Mouse (Mus musculus): Measurements from ENCODE around the gene Spc25. TPM values are rescaled to one million over a fixed set of nuclear protein-coding genes. Genes with fewer than 3 reads are reported as not detected.

Gene Spc25
- total RNA-seq (2018; cell fraction: chromatin; rRNA removed): 10 to 100 TPM in 3 of 26 experiments, 1 to 10 TPM in 19, under 1 TPM in 1, not detected in 3; 0.81 to 20.9 (median 6.2) TPM
- total RNA-seq (2018; cell fraction: cytosol; rRNA removed): 1 to 10 TPM; 5.0 to 10.0 (median 7.5) TPM
- 10 to 100 TPM in 2 of 26 experiments, 1 to 10 TPM in 24; 1.2 to 18.6 (median 4.1) TPM for total RNA-seq (2018; cell fraction: nucleus; rRNA removed)
- polyA plus RNA-seq (2018): 3.3 to 24.7 TPM (median 19.3 TPM) in 3 replicates

GRCm38 (mm10) chr2:69205791-69206351 lies at the start of gene Spc25:
Spc25 (minus strand) TSS chr2:69206194.
- no peaks in the 10 kb centered on the region; the same call in 1 of the 2 replicates for H3K36me3 ChIP-seq (ENCODE audit: inconsistent target)
- peak within 1 kb of the TSS; percentile 37 for H3K27ac ChIP-seq
- peak within 1 kb of the TSS; percentile 83 for H3K4me3 ChIP-seq (ENCODE audit: inconsistent target)
- H3K79me2 ChIP-seq (ENCODE audit: inconsistent target): peaks cover 16% of the 10 kb centered on the region
- WGBS (ENCODE audit: missing documents): 2% methylated on average over 46 of the region's 46 CpGs

- Histone ChIP-seq H3K27ac (no peak overlapping the region), H3K4me3 (ENCODE audit: inconsistent target) (no peak overlapping the region), H3K79me2 (ENCODE audit: inconsistent target) (no peaks in the 10 kb centered on the region), H3K36me3 (ENCODE audit: inconsistent target) (no peaks in the 10 kb centered on the region)
- WGBS (ENCODE audit: missing documents): 84% methylated on average over 16 of the region's 16 CpGs
Measured at GRCm38 (mm10) chr2:69248221-69248755, 42.3 kb upstream of the Spc25 start.

- 100% methylated on average over 1 of the region's 1 CpGs for WGBS (ENCODE audit: missing documents)
- Histone ChIP-seq H3K79me2 (ENCODE audit: inconsistent target) (no peaks in the 10 kb centered on the region), H3K27ac (no peak overlapping the region), H3K36me3 (ENCODE audit: inconsistent target) (no peaks in the 10 kb centered on the region), H3K4me3 (ENCODE audit: inconsistent target) (no peak overlapping the region)
Measured at GRCm38 (mm10) chr2:69247081-69247480, 41.1 kb upstream of the Spc25 start.

- Histone ChIP-seq H3K36me3 (ENCODE audit: inconsistent target) (no peaks in the 10 kb centered on the region), H3K4me3 (ENCODE audit: inconsistent target) (no peak overlapping the region), H3K79me2 (ENCODE audit: inconsistent target) (no peaks in the 10 kb centered on the region), H3K27ac (no peak overlapping the region)
- WGBS (ENCODE audit: missing documents): 92% methylated on average over 2 of the region's 2 CpGs
Measured at GRCm38 (mm10) chr2:69244924-69245323, 38.9 kb upstream of the Spc25 start.

- Histone ChIP-seq H3K79me2 (ENCODE audit: inconsistent target) (no peaks in the 10 kb centered on the region), H3K27ac (no peak overlapping the region), H3K36me3 (ENCODE audit: inconsistent target) (no peaks in the 10 kb centered on the region), H3K4me3 (ENCODE audit: inconsistent target) (no peak overlapping the region)
- 93% methylated on average over 9 of the region's 9 CpGs for WGBS (ENCODE audit: missing documents)
Measured at GRCm38 (mm10) chr2:69239315-69239714, 33.3 kb upstream of the Spc25 start.

- no peak overlapping the region for H3K27ac ChIP-seq
- H3K79me2 ChIP-seq (ENCODE audit: inconsistent target): no peaks in the 10 kb centered on the region
- no peak overlapping the region for H3K4me3 ChIP-seq (ENCODE audit: inconsistent target)
- H3K36me3 ChIP-seq (ENCODE audit: inconsistent target): no peaks in the 10 kb centered on the region
- 95% methylated on average over 5 of the region's 5 CpGs for WGBS (ENCODE audit: missing documents)
Measured at GRCm38 (mm10) chr2:69234976-69235678, 29.1 kb upstream of the Spc25 start.

- H3K36me3 ChIP-seq (ENCODE audit: inconsistent target): no peaks in the 10 kb centered on the region
- H3K4me3 ChIP-seq (ENCODE audit: inconsistent target): no peak overlapping the region
- no peaks in the 10 kb centered on the region for H3K79me2 ChIP-seq (ENCODE audit: inconsistent target)
- no peak overlapping the region for H3K27ac ChIP-seq
Measured at GRCm38 (mm10) chr2:69232101-69232500, 26.1 kb upstream of the Spc25 start.

GRCm38 (mm10) chr2:69230137-69230536 lies 24.1 kb upstream of the Spc25 start:
- no peaks in the 10 kb centered on the region for H3K36me3 ChIP-seq (ENCODE audit: inconsistent target)
- WGBS (ENCODE audit: missing documents): 81% methylated on average over 2 of the region's 2 CpGs
- H3K27ac ChIP-seq: no peak overlapping the region
- no peaks in the 10 kb centered on the region for H3K79me2 ChIP-seq (ENCODE audit: inconsistent target)
- H3K4me3 ChIP-seq (ENCODE audit: inconsistent target): no peak overlapping the region

- H3K36me3 ChIP-seq (ENCODE audit: inconsistent target): no peaks in the 10 kb centered on the region
- 95% methylated on average over 6 of the region's 6 CpGs for WGBS (ENCODE audit: missing documents)
Measured at GRCm38 (mm10) chr2:69228635-69229034, 22.6 kb upstream of the Spc25 start.

GRCm38 (mm10) chr2:69226876-69227275 lies 20.9 kb upstream of the Spc25 start:
- WGBS (ENCODE audit: missing documents): 88% methylated on average over 9 of the region's 9 CpGs
- H3K36me3 ChIP-seq (ENCODE audit: inconsistent target): no peaks in the 10 kb centered on the region
- no peak overlapping the region for H3K27ac ChIP-seq
- H3K79me2 ChIP-seq (ENCODE audit: inconsistent target): no peaks in the 10 kb centered on the region
- no peak overlapping the region for H3K4me3 ChIP-seq (ENCODE audit: inconsistent target)

More at GRCm38 (mm10) chr2:69228635-69229034, 22.6 kb upstream of the Spc25 start:
- Histone ChIP-seq H3K79me2 (ENCODE audit: inconsistent target) (no peaks in the 10 kb centered on the region), H3K27ac (no peak overlapping the region), H3K4me3 (ENCODE audit: inconsistent target) (no peak overlapping the region)

- Histone ChIP-seq H3K36me3 (ENCODE audit: inconsistent target) (no peaks in the 10 kb centered on the region), H3K4me3 (ENCODE audit: inconsistent target) (no peak overlapping the region), H3K79me2 (ENCODE audit: inconsistent target) (no peaks in the 10 kb centered on the region), H3K27ac (no peak overlapping the region)
- 74% methylated on average over 2 of the region's 2 CpGs for WGBS (ENCODE audit: missing documents)
Measured at GRCm38 (mm10) chr2:69224724-69225123, 18.7 kb upstream of the Spc25 start.

GRCm38 (mm10) chr2:69222815-69223214 lies 16.8 kb upstream of the Spc25 start:
- H3K4me3 ChIP-seq (ENCODE audit: inconsistent target): no peak overlapping the region
- H3K79me2 ChIP-seq (ENCODE audit: inconsistent target): no peaks in the 10 kb centered on the region
- WGBS (ENCODE audit: missing documents): 94% methylated on average over 10 of the region's 10 CpGs
- H3K36me3 ChIP-seq (ENCODE audit: inconsistent target): no peaks in the 10 kb centered on the region
- no peak overlapping the region for H3K27ac ChIP-seq

GRCm38 (mm10) chr2:69221868-69222416 lies 15.9 kb upstream of the Spc25 start:
- no peak overlapping the region for H3K4me3 ChIP-seq (ENCODE audit: inconsistent target)
- no peak overlapping the region for H3K27ac ChIP-seq
- no peaks in the 10 kb centered on the region for H3K36me3 ChIP-seq (ENCODE audit: inconsistent target)
- 91% methylated on average over 5 of the region's 5 CpGs for WGBS (ENCODE audit: missing documents)
- H3K79me2 ChIP-seq (ENCODE audit: inconsistent target): no peaks in the 10 kb centered on the region

GRCm38 (mm10) chr2:69215242-69215641 lies 9.2 kb upstream of the Spc25 start:
- Histone ChIP-seq H3K36me3 (ENCODE audit: inconsistent target) (no peaks in the 10 kb centered on the region), H3K79me2 (ENCODE audit: inconsistent target) (no peaks in the 10 kb centered on the region), H3K27ac (no peak overlapping the region), H3K4me3 (ENCODE audit: inconsistent target) (no peak overlapping the region)
- WGBS (ENCODE audit: missing documents): 95% methylated on average over 7 of the region's 7 CpGs

- no peak overlapping the region for H3K4me3 ChIP-seq (ENCODE audit: inconsistent target)
- WGBS (ENCODE audit: missing documents): 84% methylated on average over 10 of the region's 10 CpGs
- H3K36me3 ChIP-seq (ENCODE audit: inconsistent target): no peaks in the 10 kb centered on the region
- no peak overlapping the region for H3K27ac ChIP-seq
- no peaks in the 10 kb centered on the region for H3K79me2 ChIP-seq (ENCODE audit: inconsistent target)
Measured at GRCm38 (mm10) chr2:69212652-69213051, 6.7 kb upstream of the Spc25 start.
